Mouse (Mus musculus): ENCODE measurements around the gene Dock10. TPM values are rescaled to one million over a fixed set of nuclear protein-coding genes. Genes with fewer than 3 reads are reported as not detected.
"Not testable (repeated sequence)": the region's sequence is repeated elsewhere in the genome, so short reads cannot be mapped to it uniquely, and the experiment has no call there.

The Dock10 gene
- polyA plus RNA-seq, 1 experiment from 2014 or later, result 5.2 TPM

- ATAC-seq (ENCODE audit: low FRiP score, low read depth), result no peak
- WGBS, result 91% methylated on average over 7 of the region's 7 CpGs
- Histone ChIP-seq H3K9me3 (no peaks in the 10 kb centered on the region), H3K4me3 (no peak overlapping the region), H3K9ac (no peak overlapping the region), H3K4me1 (peaks cover 14% of the 10 kb centered on the region), H3K36me3 (no peaks in the 10 kb centered on the region), H3K27ac (no peak overlapping the region), H3K27me3 (replicated peaks) (peaks cover 9% of the 10 kb centered on the region; the same call in 1 of the 2 replicates), H3K4me2 (replicated peaks) (no peak overlapping the region)
Observed at GRCm38 (mm10) chr1:80755296-80756059, 2.8 kb downstream of the Dock10 start.

- H3K9ac ChIP-seq; H3K4me1 ChIP-seq; H3K27ac ChIP-seq; H3K4me3 ChIP-seq; H3K27me3 ChIP-seq (replicated peaks); H3K4me2 ChIP-seq (replicated peaks); H3K9me3 ChIP-seq; ATAC-seq (ENCODE audit: low FRiP score, low read depth); H3K36me3 ChIP-seq: not testable (repeated sequence)
- 99% methylated on average over 2 of the region's 2 CpGs for WGBS
Observed at GRCm38 (mm10) chr1:80749122-80749521, 9.2 kb downstream of the Dock10 start.

- no peak overlapping the region for H3K9ac ChIP-seq
- H3K4me3 ChIP-seq, result no peak overlapping the region
- H3K4me2 ChIP-seq (replicated peaks), result no peak overlapping the region
- no peaks in the 10 kb centered on the region for H3K9me3 ChIP-seq
- H3K4me1 ChIP-seq, result no peaks in the 10 kb centered on the region
- no peaks in the 10 kb centered on the region for H3K36me3 ChIP-seq
- no peak for ATAC-seq (ENCODE audit: low FRiP score, low read depth)
- no peak overlapping the region for H3K27ac ChIP-seq
- 78% methylated on average over 2 of the region's 2 CpGs for WGBS
- H3K27me3 ChIP-seq (replicated peaks), result no peaks in the 10 kb centered on the region
Observed at GRCm38 (mm10) chr1:80746691-80747463, 11.4 kb downstream of the Dock10 start.

GRCm38 (mm10) chr1:80746195-80746594 is 12.1 kb downstream of the Dock10 start:
- Histone ChIP-seq H3K27me3 (replicated peaks) (no peaks in the 10 kb centered on the region), H3K27ac (no peak overlapping the region), H3K4me1 (no peaks in the 10 kb centered on the region), H3K9me3 (no peaks in the 10 kb centered on the region), H3K9ac (no peak overlapping the region), H3K4me2 (replicated peaks) (no peak overlapping the region), H3K36me3 (no peaks in the 10 kb centered on the region), H3K4me3 (no peak overlapping the region)
- ATAC-seq (ENCODE audit: low FRiP score, low read depth), result no peak
- WGBS, result 88% methylated on average over 6 of the region's 6 CpGs

GRCm38 (mm10) chr1:80739472-80739871 is 18.9 kb downstream of the Dock10 start:
- WGBS, result 23% methylated on average over 1 of the region's 1 CpGs
- H3K4me1 ChIP-seq, result no peaks in the 10 kb centered on the region
- no peak for ATAC-seq (ENCODE audit: low FRiP score, low read depth)

GRCm38 (mm10) chr1:80737812-80738391 is 20.4 kb downstream of the Dock10 start:
- WGBS, result 74% methylated on average over 5 of the region's 5 CpGs
- no peak for ATAC-seq (ENCODE audit: low FRiP score, low read depth)
- no peak overlapping the region for H3K9ac ChIP-seq
- H3K4me3 ChIP-seq, result no peak overlapping the region
- H3K27me3 ChIP-seq (replicated peaks), result no peaks in the 10 kb centered on the region
- H3K27ac ChIP-seq, result no peak overlapping the region
- H3K4me1 ChIP-seq, result no peaks in the 10 kb centered on the region
- H3K9me3 ChIP-seq, result no peaks in the 10 kb centered on the region
- no peak overlapping the region for H3K4me2 ChIP-seq (replicated peaks)
- H3K36me3 ChIP-seq, result no peaks in the 10 kb centered on the region

More at GRCm38 (mm10) chr1:80739472-80739871, 18.9 kb downstream of the Dock10 start:
- Histone ChIP-seq H3K4me2 (replicated peaks) (no peak overlapping the region), H3K36me3 (no peaks in the 10 kb centered on the region), H3K9me3 (no peaks in the 10 kb centered on the region), H3K4me3 (no peak overlapping the region), H3K27ac (no peak overlapping the region), H3K27me3 (replicated peaks) (no peaks in the 10 kb centered on the region), H3K9ac (no peak overlapping the region)

GRCm38 (mm10) chr1:80730582-80730981 is 27.7 kb downstream of the Dock10 start:
- Histone ChIP-seq H3K9ac (no peak overlapping the region), H3K4me3 (no peak overlapping the region), H3K4me2 (replicated peaks) (no peak overlapping the region), H3K27ac (no peak overlapping the region), H3K9me3 (no peaks in the 10 kb centered on the region), H3K4me1 (no peaks in the 10 kb centered on the region), H3K36me3 (no peaks in the 10 kb centered on the region), H3K27me3 (replicated peaks) (no peaks in the 10 kb centered on the region)
- 88% methylated on average over 5 of the region's 5 CpGs for WGBS
- no peak for ATAC-seq (ENCODE audit: low FRiP score, low read depth)

GRCm38 (mm10) chr1:80730174-80730573 is 28.2 kb downstream of the Dock10 start:
- Histone ChIP-seq H3K4me3 (no peak overlapping the region), H3K4me1 (no peaks in the 10 kb centered on the region), H3K9me3 (no peaks in the 10 kb centered on the region), H3K27me3 (replicated peaks) (no peaks in the 10 kb centered on the region), H3K27ac (no peak overlapping the region), H3K9ac (no peak overlapping the region), H3K4me2 (replicated peaks) (no peak overlapping the region), H3K36me3 (no peaks in the 10 kb centered on the region)
- ATAC-seq (ENCODE audit: low FRiP score, low read depth), result no peak
- 92% methylated on average over 4 of the region's 4 CpGs for WGBS

GRCm38 (mm10) chr1:80728183-80728582 is 30.1 kb downstream of the Dock10 start:
- no peak for ATAC-seq (ENCODE audit: low FRiP score, low read depth)
- Histone ChIP-seq H3K4me1 (no peaks in the 10 kb centered on the region), H3K27ac (no peak overlapping the region), H3K36me3 (no peaks in the 10 kb centered on the region), H3K4me3 (no peak overlapping the region), H3K9ac (no peak overlapping the region), H3K4me2 (replicated peaks) (no peak overlapping the region), H3K27me3 (replicated peaks) (no peaks in the 10 kb centered on the region), H3K9me3 (no peaks in the 10 kb centered on the region)
- 50% methylated on average over 1 of the region's 1 CpGs for WGBS

GRCm38 (mm10) chr1:80727403-80727802 is 30.9 kb downstream of the Dock10 start:
- 83% methylated on average over 4 of the region's 4 CpGs for WGBS
- no peaks in the 10 kb centered on the region for H3K4me1 ChIP-seq
- no peak for ATAC-seq (ENCODE audit: low FRiP score, low read depth)

GRCm38 (mm10) chr1:80722647-80723046 is 35.7 kb downstream of the Dock10 start:
- WGBS, result 37% methylated on average over 4 of the region's 4 CpGs
- ATAC-seq (ENCODE audit: low FRiP score, low read depth), result no peak
- no peak overlapping the region for H3K9ac ChIP-seq
- H3K4me2 ChIP-seq (replicated peaks), result no peak overlapping the region
- no peaks in the 10 kb centered on the region for H3K9me3 ChIP-seq
- H3K27ac ChIP-seq, result no peak overlapping the region
- no peaks in the 10 kb centered on the region for H3K27me3 ChIP-seq (replicated peaks)
- no peaks in the 10 kb centered on the region for H3K4me1 ChIP-seq
- no peak overlapping the region for H3K4me3 ChIP-seq
- H3K36me3 ChIP-seq, result no peaks in the 10 kb centered on the region

More at GRCm38 (mm10) chr1:80727403-80727802, 30.9 kb downstream of the Dock10 start:
- no peaks in the 10 kb centered on the region for H3K9me3 ChIP-seq
- H3K4me2 ChIP-seq (replicated peaks), result no peak overlapping the region
- H3K9ac ChIP-seq, result no peak overlapping the region
- H3K27ac ChIP-seq, result no peak overlapping the region
- H3K36me3 ChIP-seq, result no peaks in the 10 kb centered on the region
- no peak overlapping the region for H3K4me3 ChIP-seq
- no peaks in the 10 kb centered on the region for H3K27me3 ChIP-seq (replicated peaks)

GRCm38 (mm10) chr1:80722001-80722400 is 36.3 kb downstream of the Dock10 start:
- Histone ChIP-seq H3K4me3 (no peak overlapping the region), H3K9me3 (no peaks in the 10 kb centered on the region), H3K27ac (no peak overlapping the region), H3K36me3 (no peaks in the 10 kb centered on the region), H3K9ac (no peak overlapping the region), H3K4me1 (no peaks in the 10 kb centered on the region), H3K27me3 (replicated peaks) (no peaks in the 10 kb centered on the region), H3K4me2 (replicated peaks) (no peak overlapping the region)
- WGBS, result 90% methylated on average over 1 of the region's 1 CpGs
- no peak for ATAC-seq (ENCODE audit: low FRiP score, low read depth)

Measured in neural tube, embryonic 12.5 days (tissue).